Mouse (Mus musculus) spleen, adult 2 months (tissue): Measurements from ENCODE around the gene Mrtfb.

Experiments used
- CTCF ChIP-seq: fragments of 200-500 bp; IDR thresholded peaks from 2 replicates; pipeline ENCODE4 v1.5.1; 2011; ENCODE audit warnings: mild to moderate bottlenecking, inconsistent platforms; ENCODE audit not compliant: insufficient read depth, insufficient read length, insufficient replicate concordance; ENCODE audit errors: extremely low read depth
- POLR2A ChIP-seq: fragments of 200-500 bp; IDR thresholded peaks from 2 replicates; pipeline ENCODE4 v1.6.1; 2011; ENCODE audit warnings: low read depth, low read length, inconsistent platforms

DNA sequence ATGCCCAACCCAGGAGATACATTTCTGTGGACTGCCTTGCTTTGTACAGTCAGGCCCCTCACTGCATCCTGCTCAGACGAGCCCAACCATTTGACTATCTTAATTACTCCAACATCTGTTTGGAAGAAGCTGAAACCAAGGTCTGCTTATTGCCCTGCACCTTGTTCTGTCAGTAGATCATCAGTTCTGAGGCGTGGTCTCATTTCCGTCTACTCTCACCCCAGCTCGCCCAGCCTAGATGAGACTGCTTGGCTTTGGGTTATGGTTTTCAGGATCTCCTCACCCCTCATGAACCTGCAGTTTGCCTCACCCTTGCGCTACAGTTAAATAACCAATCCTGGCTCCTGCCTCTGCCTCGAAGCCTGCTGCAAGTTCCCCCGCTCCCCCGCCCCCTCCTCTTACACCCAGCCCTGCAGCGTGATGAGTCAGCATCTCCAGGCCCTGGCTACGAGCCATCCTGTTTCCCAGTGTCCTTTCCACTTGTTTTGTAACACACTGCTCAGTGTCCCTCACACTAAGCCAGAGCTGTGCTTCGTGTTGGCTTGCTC lies 115.5 kb downstream of the Mrtfb start:
- TF ChIP-seq CTCF = no peak
- no peak for TF ChIP-seq POLR2A
